Mouse (Mus musculus): ENCODE data around the gene Lamtor1. TPM values are rescaled to one million over a fixed set of nuclear protein-coding genes. Genes with fewer than 3 reads are reported as not detected.

The Lamtor1 gene
- 171 and 205 TPM in 2 replicates for polyA plus RNA-seq (2012; rRNA removed)

DNA sequence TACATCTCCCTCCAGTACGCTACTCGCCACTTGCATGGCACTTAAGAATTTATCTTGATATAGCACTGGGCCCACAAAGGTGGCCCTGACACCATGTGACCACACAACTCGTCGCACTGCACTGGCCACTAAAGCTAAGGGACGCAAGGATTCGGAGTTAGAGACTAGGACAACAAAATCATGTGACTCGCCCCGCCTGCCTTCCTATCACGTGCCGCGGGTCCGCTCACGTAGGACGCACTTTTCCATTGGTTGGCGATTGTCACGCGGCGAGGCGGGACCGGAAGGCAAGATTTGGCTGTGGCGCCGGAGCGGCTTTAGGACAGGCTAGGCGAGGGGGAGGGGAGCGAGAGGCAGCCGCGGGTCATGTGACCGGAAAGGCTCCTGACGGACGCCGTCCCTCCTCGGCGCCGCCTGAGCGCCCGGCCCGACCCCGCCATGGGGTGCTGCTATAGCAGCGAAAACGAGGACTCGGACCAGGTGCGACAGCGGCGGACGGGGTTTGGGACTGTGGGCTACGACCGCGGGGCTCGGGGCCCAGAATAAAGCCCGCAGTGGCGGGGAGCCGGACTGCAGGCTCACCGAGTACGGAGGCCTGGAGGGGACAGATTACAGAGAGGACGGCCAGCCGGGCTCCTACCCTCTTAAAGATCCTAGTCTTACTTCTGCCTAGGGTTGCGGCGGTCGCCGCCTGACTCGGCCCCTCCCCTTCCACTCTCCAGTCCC is at the start of gene Lamtor1:
Gene Lamtor1, plus strand, starts transcription at position 344 of the 726 bp plus-strand sequence.
- TF ChIP-seq POLR2A (IDR thresholded peaks at IDR 0.05; ENCODE audit: borderline replicate concordance, extremely low read depth, low read depth, low read length) (peak; percentile 99), CTCF (IDR thresholded peaks at IDR 0.05; ENCODE audit: insufficient read depth, low read length) (no peak)
- Histone ChIP-seq H3K4me3 (replicated peaks; ENCODE audit: extremely low read depth, low read depth, low read length) (peak within 1 kb of the TSS; percentile 84), H3K4me1 (ENCODE audit: control insufficient read depth, insufficient read depth, low read length) (peaks cover 10% of the 10 kb centered on the region)
- peak; percentile 99 for DNase-seq
- under 1% methylated on average over 61 of the region's 61 CpGs for WGBS

DNA sequence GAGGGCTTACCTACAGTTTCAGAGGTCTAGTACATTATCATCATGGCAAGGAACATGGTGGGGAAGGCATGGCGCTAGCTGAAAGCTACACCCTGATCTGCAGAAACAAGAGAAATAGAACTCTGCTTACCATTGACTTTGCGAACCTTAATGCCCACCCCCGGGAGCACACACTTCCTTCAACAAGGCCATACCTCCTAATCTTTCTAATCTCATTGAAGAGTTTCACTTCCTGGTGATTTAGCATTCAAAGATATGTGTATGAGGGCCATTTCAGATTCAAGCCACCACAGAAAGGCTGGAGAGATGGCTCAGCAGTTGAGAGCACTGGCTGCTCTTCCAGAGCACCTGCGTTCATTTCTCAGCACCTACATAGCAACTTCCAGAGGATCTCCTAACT is 48.6 kb upstream of the Lamtor1 start, which contains the start of gene Folr2:
Gene Folr2, minus strand, starts transcription at position 101 of the 400 bp plus-strand sequence.
- no peaks in the 10 kb centered on the region for H3K4me1 ChIP-seq (ENCODE audit: control insufficient read depth, insufficient read depth, low read length)
- no peak within 1 kb of the TSS for H3K4me3 ChIP-seq (replicated peaks; ENCODE audit: extremely low read depth, low read depth, low read length)
- WGBS: 79% methylated on average over 4 of the region's 4 CpGs
- no peak for DNase-seq
- TF ChIP-seq CTCF (IDR thresholded peaks at IDR 0.05; ENCODE audit: insufficient read depth, low read length) (no peak), POLR2A (IDR thresholded peaks at IDR 0.05; ENCODE audit: borderline replicate concordance, extremely low read depth, low read depth, low read length) (no peak)

DNA sequence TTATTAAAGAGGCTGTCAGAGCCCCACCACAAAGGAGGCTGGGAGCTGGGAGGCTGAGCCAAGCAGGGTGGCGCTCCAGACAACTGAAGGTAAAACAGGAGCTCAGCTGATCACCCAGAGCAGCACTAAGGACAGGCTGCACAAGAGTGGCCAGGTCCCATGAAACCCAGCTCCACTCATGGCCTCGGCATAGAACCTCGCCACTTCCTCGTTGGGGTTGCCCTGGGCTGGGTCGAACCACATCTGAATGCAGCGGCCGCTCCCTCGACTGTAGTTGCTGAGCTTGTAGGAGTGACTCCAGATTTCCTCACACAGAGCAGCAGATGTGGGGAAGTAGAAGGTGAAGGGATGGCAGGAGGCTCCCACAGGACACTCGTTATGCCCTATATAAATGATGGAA is 47.3 kb upstream of the Lamtor1 start:
- TF ChIP-seq CTCF (IDR thresholded peaks at IDR 0.05; ENCODE audit: insufficient read depth, low read length) (no peak), POLR2A (IDR thresholded peaks at IDR 0.05; ENCODE audit: borderline replicate concordance, extremely low read depth, low read depth, low read length) (no peak)
- Histone ChIP-seq H3K4me3 (replicated peaks; ENCODE audit: extremely low read depth, low read depth, low read length) (no peak overlapping the region), H3K4me1 (ENCODE audit: control insufficient read depth, insufficient read depth, low read length) (no peaks in the 10 kb centered on the region)
- DNase-seq: peak; percentile 18
- 56% methylated on average over 9 of the region's 9 CpGs for WGBS

DNA sequence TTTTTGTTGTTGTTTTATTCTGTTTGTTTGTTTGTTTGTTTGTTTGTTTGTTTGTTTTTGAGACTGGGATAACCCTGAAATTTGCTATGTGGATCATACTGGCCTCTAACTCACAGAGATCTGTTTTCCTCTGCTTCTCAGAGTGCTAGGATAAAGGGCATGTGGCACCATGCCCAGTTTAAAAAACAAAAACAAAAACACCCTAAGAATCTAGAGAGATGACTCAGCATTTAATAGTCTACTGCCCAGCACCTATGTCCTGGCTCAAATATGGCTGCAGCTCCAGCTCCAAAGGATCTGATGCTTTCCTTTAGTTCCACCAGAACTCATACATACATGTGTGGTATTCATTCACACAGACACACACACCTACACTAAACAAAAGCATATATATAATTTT is 44.7 kb upstream of the Lamtor1 start:
- Histone ChIP-seq H3K4me1 (ENCODE audit: control insufficient read depth, insufficient read depth, low read length) (no peaks in the 10 kb centered on the region), H3K4me3 (replicated peaks; ENCODE audit: extremely low read depth, low read depth, low read length) (no peak overlapping the region)
- TF ChIP-seq POLR2A (IDR thresholded peaks at IDR 0.05; ENCODE audit: borderline replicate concordance, extremely low read depth, low read depth, low read length) (no peak), CTCF (IDR thresholded peaks at IDR 0.05; ENCODE audit: insufficient read depth, low read length) (no peak)
- no peak for DNase-seq

DNA sequence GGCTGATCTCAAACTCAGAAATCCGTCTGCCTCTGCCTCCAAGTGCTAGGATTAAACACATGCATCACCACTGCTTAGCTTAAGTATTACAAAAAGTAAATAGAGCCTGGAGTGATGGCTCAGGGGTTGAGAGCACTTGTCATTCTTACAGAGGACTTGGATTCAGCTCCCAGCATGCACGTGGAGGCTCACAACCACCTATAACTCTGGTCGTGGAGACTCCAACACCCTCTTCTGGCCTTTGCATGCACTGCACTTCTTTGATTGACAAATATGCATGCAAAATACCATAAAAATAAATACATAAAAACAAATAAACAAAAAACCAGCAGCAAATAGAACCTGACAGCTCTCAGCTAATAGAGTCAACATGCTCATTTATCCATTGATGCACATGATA is 43.4 kb upstream of the Lamtor1 start:
- 70% methylated on average over 3 of the region's 3 CpGs for WGBS
- Histone ChIP-seq H3K4me3 (replicated peaks; ENCODE audit: extremely low read depth, low read depth, low read length) (no peak overlapping the region), H3K4me1 (ENCODE audit: control insufficient read depth, insufficient read depth, low read length) (no peaks in the 10 kb centered on the region)
- DNase-seq: no peak
- TF ChIP-seq POLR2A (IDR thresholded peaks at IDR 0.05; ENCODE audit: borderline replicate concordance, extremely low read depth, low read depth, low read length): no peak
- TF ChIP-seq CTCF (IDR thresholded peaks at IDR 0.05; ENCODE audit: insufficient read depth, low read length): no peak

DNA sequence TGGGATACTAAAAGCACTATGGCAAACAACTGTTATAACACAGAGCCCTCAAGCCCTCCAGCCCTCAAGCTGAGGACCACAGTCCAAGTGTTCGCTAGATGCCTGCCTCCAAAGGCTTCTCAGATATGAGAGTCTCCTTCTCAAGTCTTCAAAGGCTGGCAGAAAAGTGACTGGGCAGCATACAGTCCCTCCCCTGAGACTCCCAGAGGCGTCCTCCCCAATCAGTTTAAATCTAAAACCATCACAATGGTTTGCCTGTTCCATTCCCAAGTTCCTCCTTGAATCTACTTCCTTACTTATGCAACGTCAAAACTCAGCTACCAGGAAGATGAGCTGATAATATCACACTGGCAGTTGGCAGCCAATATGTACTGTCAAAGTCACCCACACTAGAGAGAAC is 42.3 kb upstream of the Lamtor1 start, which contains the start of gene Anapc15:
Gene Anapc15, plus strand, starts transcription at position 301 of the 400 bp plus-strand sequence.
- 61% methylated on average over 3 of the region's 3 CpGs for WGBS
- no peaks in the 10 kb centered on the region for H3K4me1 ChIP-seq (ENCODE audit: control insufficient read depth, insufficient read depth, low read length)
- no peak for TF ChIP-seq POLR2A (IDR thresholded peaks at IDR 0.05; ENCODE audit: borderline replicate concordance, extremely low read depth, low read depth, low read length)
- no peak for TF ChIP-seq CTCF (IDR thresholded peaks at IDR 0.05; ENCODE audit: insufficient read depth, low read length)
- no peak for DNase-seq
- H3K4me3 ChIP-seq (replicated peaks; ENCODE audit: extremely low read depth, low read depth, low read length): no peak within 1 kb of the TSS

DNA sequence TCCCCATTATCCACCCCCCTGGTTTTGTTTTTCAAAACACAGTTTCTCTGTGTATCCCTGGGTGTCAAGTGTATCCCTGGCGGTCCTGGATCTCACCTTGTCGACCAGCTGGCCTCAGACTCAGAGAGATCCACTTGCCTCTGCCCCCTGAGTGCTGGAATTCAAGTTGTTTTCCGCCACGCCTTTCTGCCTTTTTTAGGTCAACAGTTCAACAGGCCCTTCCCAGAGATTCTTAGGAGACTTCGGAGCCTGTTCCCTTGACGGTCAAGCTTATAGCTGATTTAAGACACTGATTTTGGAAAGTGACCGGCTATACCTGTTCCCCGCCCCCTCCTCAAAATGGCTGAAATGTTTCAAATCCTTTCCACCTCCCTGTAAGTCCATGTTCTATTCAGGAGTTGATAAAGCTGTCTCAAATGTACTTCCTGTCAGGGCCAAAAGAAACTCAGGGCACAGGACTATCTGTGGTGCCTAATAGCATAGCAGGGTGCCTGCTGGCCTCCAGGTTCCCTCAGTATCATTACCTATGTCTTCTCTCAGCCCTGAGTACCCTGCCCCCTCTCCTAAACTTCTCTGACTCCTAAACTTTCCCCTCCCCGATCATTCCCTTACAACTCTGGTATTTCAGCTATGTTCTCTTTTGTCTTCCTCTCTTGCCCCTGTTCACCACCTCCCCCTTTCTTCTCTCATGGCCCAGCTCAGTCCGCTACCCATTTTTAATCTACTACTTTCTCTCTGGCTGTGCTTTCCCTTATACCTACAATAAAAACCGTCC is 39.0 kb upstream of the Lamtor1 start:
- TF ChIP-seq POLR2A (IDR thresholded peaks at IDR 0.05; ENCODE audit: borderline replicate concordance, extremely low read depth, low read depth, low read length) (no peak), CTCF (IDR thresholded peaks at IDR 0.05; ENCODE audit: insufficient read depth, low read length) (no peak)
- H3K4me3 ChIP-seq (replicated peaks; ENCODE audit: extremely low read depth, low read depth, low read length): no peak overlapping the region
- 85% methylated on average over 11 of the region's 11 CpGs for WGBS
- DNase-seq: no peak
- no peaks in the 10 kb centered on the region for H3K4me1 ChIP-seq (ENCODE audit: control insufficient read depth, insufficient read depth, low read length)

DNA sequence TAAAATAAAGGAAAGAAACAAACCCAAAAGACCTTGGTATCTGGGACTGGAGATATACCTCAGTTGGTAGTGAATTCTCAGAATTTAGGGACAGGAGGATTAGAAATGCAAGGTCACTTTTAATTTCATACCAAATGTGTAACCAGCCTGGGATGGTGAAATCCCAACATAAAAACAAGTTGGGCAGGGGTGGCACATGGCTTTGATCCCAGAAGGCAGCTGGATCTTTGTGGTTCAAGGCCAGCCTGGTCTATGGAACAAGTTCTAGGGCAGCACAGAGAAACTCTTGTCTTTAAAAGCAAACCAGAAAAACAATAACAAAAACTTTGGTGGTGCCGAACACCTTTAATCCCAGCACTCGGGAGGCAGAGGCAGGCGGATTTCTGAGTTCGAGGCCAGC is 38.2 kb upstream of the Lamtor1 start:
- Histone ChIP-seq H3K4me1 (ENCODE audit: control insufficient read depth, insufficient read depth, low read length) (no peaks in the 10 kb centered on the region), H3K4me3 (replicated peaks; ENCODE audit: extremely low read depth, low read depth, low read length) (no peak overlapping the region)
- TF ChIP-seq CTCF (IDR thresholded peaks at IDR 0.05; ENCODE audit: insufficient read depth, low read length): no peak
- no peak for TF ChIP-seq POLR2A (IDR thresholded peaks at IDR 0.05; ENCODE audit: borderline replicate concordance, extremely low read depth, low read depth, low read length)
- 90% methylated on average over 4 of the region's 4 CpGs for WGBS
- no peak for DNase-seq

DNA sequence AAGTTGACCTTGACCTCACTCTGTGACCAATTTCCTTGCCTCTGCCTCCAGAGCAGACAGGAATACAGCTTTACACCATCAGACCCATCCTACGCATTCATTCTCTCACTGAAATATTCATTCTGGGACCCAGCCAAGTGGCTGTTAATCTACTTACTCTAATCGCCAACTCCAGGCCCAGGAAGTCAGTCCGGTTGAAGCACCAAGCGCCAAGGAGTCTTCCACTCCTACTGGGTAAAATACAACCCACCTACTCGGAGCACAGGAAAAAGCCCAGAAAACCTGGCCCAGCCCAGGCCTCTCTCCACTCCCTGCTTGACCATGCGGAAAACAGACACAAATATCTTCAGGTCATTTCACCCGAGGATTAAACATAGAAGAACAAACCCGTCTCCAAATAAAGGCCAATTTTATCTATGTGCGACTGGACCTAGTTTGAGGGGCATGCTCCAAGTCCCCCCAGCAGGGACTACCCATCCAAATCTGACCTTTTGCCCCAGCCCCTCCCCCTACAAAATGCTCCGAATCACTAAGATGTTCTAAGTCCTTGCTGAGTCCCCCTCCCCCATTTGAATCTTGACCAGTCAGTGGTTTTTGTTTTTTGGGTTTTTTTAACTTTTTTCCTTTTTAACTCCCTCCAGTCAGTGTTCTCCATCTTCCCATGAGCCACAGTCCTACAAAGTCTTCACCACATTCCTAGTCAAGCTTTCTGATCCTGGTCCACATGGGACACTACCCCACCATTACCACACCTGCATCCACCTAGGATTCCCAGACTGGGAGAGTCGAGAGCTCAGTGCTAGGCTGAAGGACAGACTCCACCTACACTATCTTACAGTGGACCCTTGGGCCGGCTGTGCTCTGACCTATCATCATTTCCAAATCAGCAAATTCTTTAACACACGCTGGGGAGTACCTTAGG is 37.2 kb upstream of the Lamtor1 start:
- DNase-seq: no peak
- H3K4me1 ChIP-seq (ENCODE audit: control insufficient read depth, insufficient read depth, low read length): no peaks in the 10 kb centered on the region
- WGBS: 77% methylated on average over 13 of the region's 13 CpGs
- TF ChIP-seq POLR2A (IDR thresholded peaks at IDR 0.05; ENCODE audit: borderline replicate concordance, extremely low read depth, low read depth, low read length): no peak
- no peak for TF ChIP-seq CTCF (IDR thresholded peaks at IDR 0.05; ENCODE audit: insufficient read depth, low read length)
- H3K4me3 ChIP-seq (replicated peaks; ENCODE audit: extremely low read depth, low read depth, low read length): no peak overlapping the region
